ENCODE assay signal across 8 mouse cellular contexts in the genomic region with DNA sequence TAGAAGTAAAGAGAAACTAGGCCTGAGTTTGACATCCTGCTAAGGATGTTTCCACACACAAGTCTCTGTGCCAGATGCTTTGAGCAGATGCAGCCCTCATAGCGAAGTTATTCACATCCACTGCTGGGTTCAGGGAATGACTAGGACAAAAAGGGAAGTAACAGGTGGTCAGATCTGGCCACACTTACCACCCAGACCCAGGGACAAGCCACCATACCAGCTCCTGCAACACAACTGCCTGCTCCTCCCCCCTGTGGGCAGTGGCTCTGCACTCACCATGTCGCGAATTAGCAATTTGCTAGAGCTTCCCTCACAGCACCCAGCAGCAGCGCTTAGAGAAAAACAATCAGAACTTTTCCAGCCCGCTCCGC. TPM values are rescaled to one million over a fixed set of nuclear protein-coding genes. Genes with fewer than 3 reads are reported as not detected.
DNase-seq lines count a peak whose midpoint lies in the region; ATAC-seq and TF ChIP-seq lines count a peak whose summit lies in the region.
"Not testable (repeated sequence)": the region's sequence is repeated elsewhere in the genome, so short reads cannot be mapped to it uniquely, and the experiment has no call there.

No protein-coding gene starts in this region.

- TF ChIP-seq CTCF in G1E (IDR thresholded peaks at IDR 0.05; ENCODE audit: low read depth, low read length); heart, adult 2 months (IDR thresholded peaks at IDR 0.05); left cerebral cortex, adult 2 months (IDR thresholded peaks at IDR 0.05); lung, adult 2 months (IDR thresholded peaks at IDR 0.05; ENCODE audit: insufficient read depth, low read length); stomach, postnatal 0 days (IDR thresholded peaks at IDR 0.05; ENCODE audit: low read depth): not testable (repeated sequence)

- WGBS in embryonic facial prominence, embryonic 14.5 days = 0% methylated on average over 6 of the region's 6 CpGs
- WGBS in heart, adult 2 months = under 1% methylated on average over 6 of the region's 6 CpGs
- 0% methylated on average over 6 of the region's 6 CpGs for WGBS in hindbrain, embryonic 15.5 days
- WGBS in lung, adult 2 months = 0% methylated on average over 6 of the region's 6 CpGs
- WGBS in midbrain, embryonic 16.5 days = 0% methylated on average over 6 of the region's 6 CpGs
- WGBS in stomach, postnatal 0 days = 0% methylated on average over 6 of the region's 6 CpGs

- peak overlapping the region; percentile 74 for H3K4me2 ChIP-seq in embryonic facial prominence, embryonic 14.5 days (ENCODE audit: low read depth, low read length)
- H3K4me2 ChIP-seq in hindbrain, embryonic 15.5 days = peak overlapping the region; percentile 75
- H3K4me2 ChIP-seq in midbrain, embryonic 16.5 days (ENCODE audit: low read length) = peak overlapping the region; percentile 69
- peak overlapping the region; percentile 80 for H3K4me2 ChIP-seq in stomach, postnatal 0 days (replicated peaks; ENCODE audit: low read depth)

- not testable (repeated sequence) for H3K9me3 ChIP-seq in G1E (replicated peaks); hindbrain, embryonic 15.5 days; midbrain, embryonic 16.5 days (replicated peaks; ENCODE audit: control insufficient read depth, low read length, poor library complexity, severe bottlenecking); stomach, postnatal 0 days (ENCODE audit: control insufficient read depth, low read length)
- peaks cover 23% of the 10 kb centered on the region for H3K9me3 ChIP-seq in embryonic facial prominence, embryonic 14.5 days (ENCODE audit: control insufficient read depth, low read length)

- not testable (repeated sequence) for H3K27me3 ChIP-seq in G1E (ENCODE audit: insufficient read depth, low read length); embryonic facial prominence, embryonic 14.5 days (replicated peaks; ENCODE audit: control insufficient read depth, insufficient read depth, low read length); heart, adult 2 months (ENCODE audit: control insufficient read depth, insufficient read depth, low read length); hindbrain, embryonic 15.5 days; midbrain, embryonic 16.5 days (ENCODE audit: control insufficient read depth, insufficient read depth, low read depth, low read length); stomach, postnatal 0 days (ENCODE audit: control insufficient read depth, insufficient read depth, low read length)

- not testable (repeated sequence) for TF ChIP-seq POLR2A in heart, adult 2 months (IDR thresholded peaks at IDR 0.05; ENCODE audit: insufficient read depth, low read depth, low read length); lung, adult 2 months (IDR thresholded peaks at IDR 0.05; ENCODE audit: borderline replicate concordance, extremely low read depth, low read depth, low read length)

- peaks cover 18% of the 10 kb centered on the region for H3K36me3 ChIP-seq in G1E (replicated peaks)
- not testable (repeated sequence) for H3K36me3 ChIP-seq in embryonic facial prominence, embryonic 14.5 days (ENCODE audit: control insufficient read depth, insufficient read depth, low read length); heart, adult 2 months (ENCODE audit: control insufficient read depth, insufficient read depth, low read length); hindbrain, embryonic 15.5 days; midbrain, embryonic 16.5 days (ENCODE audit: control insufficient read depth, insufficient read depth, low read length); stomach, postnatal 0 days (ENCODE audit: control insufficient read depth, insufficient read depth, low read length)

- peaks cover 14% of the 10 kb centered on the region for H3K4me1 ChIP-seq in G1E (ENCODE audit: insufficient read depth, low read depth, low read length)
- not testable (repeated sequence) for H3K4me1 ChIP-seq in embryonic facial prominence, embryonic 14.5 days (ENCODE audit: control insufficient read depth, insufficient read depth, low read length); heart, adult 2 months (ENCODE audit: control insufficient read depth, insufficient read depth, low read length); hindbrain, embryonic 15.5 days (replicated peaks); lung, adult 2 months (ENCODE audit: control insufficient read depth, insufficient read depth, low read length); midbrain, embryonic 16.5 days (ENCODE audit: control insufficient read depth, insufficient read depth, low read length); stomach, postnatal 0 days (replicated peaks; ENCODE audit: control insufficient read depth, insufficient read depth)

- DNase-seq in G1E (ENCODE audit: low spot score); heart, adult 2 months; left cerebral cortex, adult 2 months (ENCODE audit: extremely low spot score in 1 of 2, low spot score in 2 of 2); lung, adult 2 months; stomach, postnatal 0 days (ENCODE audit: low spot score): not testable (repeated sequence)
- peak; percentile 18 for DNase-seq in embryonic facial prominence, embryonic 14.5 days (ENCODE audit: low spot score)

- peak overlapping the region; percentile 67 for H3K9ac ChIP-seq in embryonic facial prominence, embryonic 14.5 days (ENCODE audit: low read depth, low read length)
- peak overlapping the region; percentile 81 for H3K9ac ChIP-seq in heart, adult 2 months (ENCODE audit: low read depth, low read length)
- peak overlapping the region; percentile 53 for H3K9ac ChIP-seq in hindbrain, embryonic 15.5 days
- H3K9ac ChIP-seq in midbrain, embryonic 16.5 days (ENCODE audit: low read depth, low read length) = peak overlapping the region; percentile 74
- peak overlapping the region; percentile 49 for H3K9ac ChIP-seq in stomach, postnatal 0 days (ENCODE audit: low read length)

- peak overlapping the region; percentile 72 for H3K27ac ChIP-seq in embryonic facial prominence, embryonic 14.5 days (replicated peaks; ENCODE audit: low read depth, low read length)
- peak overlapping the region; percentile 86 for H3K27ac ChIP-seq in heart, adult 2 months
- peak overlapping the region; percentile 81 for H3K27ac ChIP-seq in hindbrain, embryonic 15.5 days (replicated peaks)
- H3K27ac ChIP-seq in left cerebral cortex, adult 2 months = peak overlapping the region; percentile 93
- H3K27ac ChIP-seq in midbrain, embryonic 16.5 days (ENCODE audit: low read length) = peak overlapping the region; percentile 75; the same call in 1 of the 2 replicates
- peak overlapping the region; percentile 74 for H3K27ac ChIP-seq in stomach, postnatal 0 days (replicated peaks)

- ATAC-seq in G1E (ENCODE audit: extremely low read depth, insufficient number of reproducible peaks, low FRiP score, poor library complexity, severe bottlenecking) = peak; percentile 50
- not testable (repeated sequence) for ATAC-seq in embryonic facial prominence, embryonic 14.5 days (ENCODE audit: low read depth); midbrain, embryonic 16.5 days; stomach, postnatal 0 days (ENCODE audit: low FRiP score, low TSS enrichment)
- ATAC-seq in hindbrain, embryonic 15.5 days (ENCODE audit: low FRiP score, low read depth) = peak; percentile 80; the same call in 1 of the 2 replicates

- intact Hi-C loops in heart, adult 2 months (cut with DNase I) = loop anchor here (2.0 kb wide), 2 partner anchors 104 to 134 kb away; a partner anchor contains a TSS
- intact Hi-C loops in left cerebral cortex, adult 2 months (cut with DNase I) = loop anchor here (1.0 to 5.0 kb wide), 4 partner anchors 100 to 1782 kb away; a partner anchor contains a TSS

- peak overlapping the region; percentile 75 for H3K4me3 ChIP-seq in G1E (ENCODE audit: low read depth, low read length)
- H3K4me3 ChIP-seq in embryonic facial prominence, embryonic 14.5 days (ENCODE audit: low read depth, low read length) = peak overlapping the region; percentile 61
- peak overlapping the region; percentile 64 for H3K4me3 ChIP-seq in heart, adult 2 months
- peak overlapping the region; percentile 72 for H3K4me3 ChIP-seq in hindbrain, embryonic 15.5 days
- H3K4me3 ChIP-seq in left cerebral cortex, adult 2 months = peak overlapping the region; percentile 73
- H3K4me3 ChIP-seq in lung, adult 2 months (replicated peaks; ENCODE audit: extremely low read depth, low read depth, low read length) = peak overlapping the region; percentile 78
- H3K4me3 ChIP-seq in midbrain, embryonic 16.5 days (ENCODE audit: low read depth, low read length) = peak overlapping the region; percentile 75
- peak overlapping the region; percentile 54 for H3K4me3 ChIP-seq in stomach, postnatal 0 days (ENCODE audit: low read depth, low read length)

- not testable (repeated sequence) for TF ChIP-seq EP300 in heart, adult 2 months (IDR thresholded peaks at IDR 0.05; ENCODE audit: insufficient read depth, low read depth, low read length); stomach, postnatal 0 days (optimal IDR thresholded peaks at IDR 0.05)

- not testable (repeated sequence) for H3K79me2 ChIP-seq in heart, adult 2 months (replicated peaks; ENCODE audit: control insufficient read depth, insufficient read depth, low read length)

RNA-seq across cellular contexts. Expression of a gene that starts 0.2 kb away (rescaled TPM):
- total RNA-seq in G1E (2014; fragmentation: Nextera tagmentation) = not detected in 2 replicates
- total RNA-seq in G1E (2017) = 0.05 and 0.06 TPM in 2 replicates
- not detected in 2 replicates for polyA plus RNA-seq in G1E (2012)
- polyA plus RNA-seq in embryonic facial prominence, embryonic 14.5 days (2014; fragmentation: Nextera tagmentation; extraction: Ambion mirVana) = 0.07 and 0.09 TPM in 2 replicates
- under 1 TPM; 0.08 to 0.09 TPM for total RNA-seq in heart, adult 2 months (2021)
- 0.04 and 0.20 TPM in 2 replicates for polyA plus RNA-seq in heart, adult 2 months (2012; rRNA removed)
- polyA plus RNA-seq in hindbrain, embryonic 15.5 days (2015; fragmentation: Nextera tagmentation; extraction: Ambion mirVana) = 0.10 and 0.26 TPM in 2 replicates
- under 1 TPM; 0.11 to 0.30 TPM for total RNA-seq in left cerebral cortex, adult 2 months (2021)
- 0.02 and 0.03 TPM in 2 replicates for polyA plus RNA-seq in lung, adult 2 months (2012; rRNA removed)
- polyA plus RNA-seq in midbrain, embryonic 16.5 days (2015; fragmentation: Nextera tagmentation; extraction: Ambion mirVana) = 0.19 and 0.24 TPM in 2 replicates
- not detected in 2 replicates for polyA plus RNA-seq in stomach, postnatal 0 days (2015; fragmentation: Nextera tagmentation; extraction: Ambion mirVana)

RNA-seq across cellular contexts. Expression of a gene that starts 0.7 kb away (rescaled TPM):
- total RNA-seq in G1E (2014; fragmentation: Nextera tagmentation) = 37.9 and 39.8 TPM in 2 replicates
- 25.7 and 27.4 TPM in 2 replicates for total RNA-seq in G1E (2017)
- polyA plus RNA-seq in G1E (2012) = 0.22 and 0.33 TPM in 2 replicates
- polyA plus RNA-seq in embryonic facial prominence, embryonic 14.5 days (2014; fragmentation: Nextera tagmentation; extraction: Ambion mirVana) = 6.8 and 7.8 TPM in 2 replicates
- 1 to 10 TPM; 3.3 to 5.2 TPM for total RNA-seq in heart, adult 2 months (2021)
- 2.2 and 4.9 TPM in 2 replicates for polyA plus RNA-seq in heart, adult 2 months (2012; rRNA removed)
- polyA plus RNA-seq in hindbrain, embryonic 15.5 days (2015; fragmentation: Nextera tagmentation; extraction: Ambion mirVana) = 4.7 and 5.0 TPM in 2 replicates
- total RNA-seq in left cerebral cortex, adult 2 months (2021) = 1 to 10 TPM; 8.6 to 8.7 TPM
- 3.5 and 5.3 TPM in 2 replicates for polyA plus RNA-seq in lung, adult 2 months (2012; rRNA removed)
- polyA plus RNA-seq in midbrain, embryonic 16.5 days (2015; fragmentation: Nextera tagmentation; extraction: Ambion mirVana) = 4.4 and 5.3 TPM in 2 replicates
- 6.7 and 6.8 TPM in 2 replicates for polyA plus RNA-seq in stomach, postnatal 0 days (2015; fragmentation: Nextera tagmentation; extraction: Ambion mirVana)

RNA-seq across cellular contexts. Expression of a gene that starts 50.5 kb away (rescaled TPM):
- not detected in 2 replicates for total RNA-seq in G1E (2014; fragmentation: Nextera tagmentation)
- under 0.01 and 0.05 TPM in 2 replicates for total RNA-seq in G1E (2017)
- polyA plus RNA-seq in G1E (2012) = not detected in 2 replicates
- polyA plus RNA-seq in embryonic facial prominence, embryonic 14.5 days (2014; fragmentation: Nextera tagmentation; extraction: Ambion mirVana) = 0.26 and 0.28 TPM in 2 replicates
- under 1 TPM; 0.16 to 0.20 TPM for total RNA-seq in heart, adult 2 months (2021)
- 0.23 and 0.25 TPM in 2 replicates for polyA plus RNA-seq in heart, adult 2 months (2012; rRNA removed)
- 0.52 and 0.62 TPM in 2 replicates for polyA plus RNA-seq in hindbrain, embryonic 15.5 days (2015; fragmentation: Nextera tagmentation; extraction: Ambion mirVana)
- under 1 TPM; 0.36 to 0.56 TPM for total RNA-seq in left cerebral cortex, adult 2 months (2021)
- polyA plus RNA-seq in lung, adult 2 months (2012; rRNA removed) = 0.06 TPM in 2 replicates
- polyA plus RNA-seq in midbrain, embryonic 16.5 days (2015; fragmentation: Nextera tagmentation; extraction: Ambion mirVana) = 0.74 and 0.77 TPM in 2 replicates
- 0.04 and 0.05 TPM in 2 replicates for polyA plus RNA-seq in stomach, postnatal 0 days (2015; fragmentation: Nextera tagmentation; extraction: Ambion mirVana)
